Mouse (Mus musculus) spleen, adult 2 months (tissue): ENCODE data around the gene Best1.

ENCODE experiments used
- CTCF ChIP-seq: fragments of 200-500 bp; IDR thresholded peaks from 2 replicates; pipeline ENCODE4 v1.5.1; 2011; ENCODE audit warnings: mild to moderate bottlenecking, inconsistent platforms; ENCODE audit not compliant: insufficient read depth, insufficient read length, insufficient replicate concordance; ENCODE audit errors: extremely low read depth
- POLR2A ChIP-seq: fragments of 200-500 bp; IDR thresholded peaks from 2 replicates; pipeline ENCODE4 v1.6.1; 2011; ENCODE audit warnings: low read depth, low read length, inconsistent platforms

- TF ChIP-seq CTCF: no peak
- no peak for TF ChIP-seq POLR2A
Measured at GRCm38 (mm10) chr19:10034356-10034755, 32.9 kb upstream of the Best1 start.
